Mouse (Mus musculus): Measurements from ENCODE around the gene Phxr2. TPM values are rescaled to one million over a fixed set of nuclear protein-coding genes. Genes with fewer than 3 reads are reported as not detected.
"Not testable (repeated sequence)": the region's sequence is repeated elsewhere in the genome, so short reads cannot be mapped to it uniquely, and the experiment has no call there.

The Phxr2 gene
- total RNA-seq (2022) = not detected

GRCm38 (mm10) chr10:99126225-99126624, at the start of gene Phxr2:
TSS of gene Phxr2 (minus strand) at chr10:99126325.
- no peak for DNase-seq (ENCODE audit: low spot score)

- DNase-seq (ENCODE audit: low spot score) = no peak
Observed at GRCm38 (mm10) chr10:99172906-99173507, 46.9 kb upstream of the Phxr2 start.

GRCm38 (mm10) chr10:99171961-99172497, 45.9 kb upstream of the Phxr2 start:
- DNase-seq (ENCODE audit: low spot score) = peak; percentile 70

GRCm38 (mm10) chr10:99169765-99170129, 43.6 kb upstream of the Phxr2 start:
- DNase-seq (ENCODE audit: low spot score) = peak; percentile 84

GRCm38 (mm10) chr10:99168840-99169764, 43.0 kb upstream of the Phxr2 start:
- DNase-seq (ENCODE audit: low spot score) = peak; percentile 65

- DNase-seq (ENCODE audit: low spot score) = no peak
Observed at GRCm38 (mm10) chr10:99168404-99168803, 42.3 kb upstream of the Phxr2 start.

GRCm38 (mm10) chr10:99166392-99166791, 40.3 kb upstream of the Phxr2 start:
- no peak for DNase-seq (ENCODE audit: low spot score)

- no peak for DNase-seq (ENCODE audit: low spot score)
Observed at GRCm38 (mm10) chr10:99165751-99166282, 39.7 kb upstream of the Phxr2 start.

- DNase-seq (ENCODE audit: low spot score) = no peak
Observed at GRCm38 (mm10) chr10:99164871-99165477, 38.8 kb upstream of the Phxr2 start.

GRCm38 (mm10) chr10:99163002-99163401, 36.9 kb upstream of the Phxr2 start:
- no peak for DNase-seq (ENCODE audit: low spot score)

GRCm38 (mm10) chr10:99161987-99162582, 36.0 kb upstream of the Phxr2 start:
- DNase-seq (ENCODE audit: low spot score) = no peak

GRCm38 (mm10) chr10:99157697-99158096, 31.6 kb upstream of the Phxr2 start:
- not testable (repeated sequence) for DNase-seq (ENCODE audit: low spot score)

GRCm38 (mm10) chr10:99156808-99157207, 30.7 kb upstream of the Phxr2 start:
- DNase-seq (ENCODE audit: low spot score) = no peak

- no peak for DNase-seq (ENCODE audit: low spot score)
Observed at GRCm38 (mm10) chr10:99154635-99155034, 28.5 kb upstream of the Phxr2 start.

GRCm38 (mm10) chr10:99152063-99152462, 25.9 kb upstream of the Phxr2 start:
- DNase-seq (ENCODE audit: low spot score) = no peak

- DNase-seq (ENCODE audit: low spot score) = no peak
Observed at GRCm38 (mm10) chr10:99151580-99151979, 25.5 kb upstream of the Phxr2 start.

GRCm38 (mm10) chr10:99150016-99150415, 23.9 kb upstream of the Phxr2 start:
- no peak for DNase-seq (ENCODE audit: low spot score)

GRCm38 (mm10) chr10:99146596-99146995, 20.5 kb upstream of the Phxr2 start:
- DNase-seq (ENCODE audit: low spot score) = no peak

- DNase-seq (ENCODE audit: low spot score) = no peak
Observed at GRCm38 (mm10) chr10:99145611-99146010, 19.5 kb upstream of the Phxr2 start.

- DNase-seq (ENCODE audit: low spot score) = no peak
Observed at GRCm38 (mm10) chr10:99136337-99136736, 10.2 kb upstream of the Phxr2 start.

GRCm38 (mm10) chr10:99133321-99133875, 7.3 kb upstream of the Phxr2 start:
- DNase-seq (ENCODE audit: low spot score) = no peak
